Mouse (Mus musculus) midbrain, embryonic 16.5 days (tissue): ENCODE data around the gene Milr1. TPM values are rescaled to one million over a fixed set of nuclear protein-coding genes. Genes with fewer than 3 reads are reported as not detected.

Experiments used
- ATAC-seq: fragments of 200-750 bp; cut with Nextera tagmentation; 2 replicates; pipeline ENCODE4 v1.8.0; 2017; ENCODE audit warnings: moderate TSS enrichment
- H3K27ac ChIP-seq: fragments of 300-500 bp; sonication (generic); 2 replicates; pipeline ENCODE4 v1.5.1; 2014; ENCODE audit warnings: mild to moderate bottlenecking, low read length, mixed read lengths
- H3K27me3 ChIP-seq: fragments of 300-500 bp; sonication (generic); 2 replicates; pipeline ENCODE4 v1.6.1; 2014; ENCODE audit warnings: low read depth, low read length, mixed read lengths; ENCODE audit not compliant: control insufficient read depth, insufficient read depth
- H3K36me3 ChIP-seq: fragments of 300-500 bp; sonication (generic); 2 replicates; pipeline ENCODE4 v1.6.1; 2014; ENCODE audit warnings: mild to moderate bottlenecking, low read length, moderate library complexity, mixed read lengths; ENCODE audit not compliant: control insufficient read depth, insufficient read depth
- H3K4me1 ChIP-seq: fragments of 300-500 bp; sonication (generic); 2 replicates; pipeline ENCODE4 v1.6.1; 2014; ENCODE audit warnings: mild to moderate bottlenecking, low read length, mixed read lengths; ENCODE audit not compliant: control insufficient read depth, insufficient read depth
- H3K4me2 ChIP-seq: fragments of 300-500 bp; sonication (generic); 2 replicates; pipeline ENCODE4 v1.6.1; 2014; ENCODE audit warnings: mild to moderate bottlenecking, low read length, mixed read lengths
- H3K4me3 ChIP-seq: fragments of 300-500 bp; sonication (generic); 2 replicates; pipeline ENCODE4 v1.5.1; 2014; ENCODE audit warnings: low read depth, mild to moderate bottlenecking, low read length, moderate library complexity, mixed read lengths
- H3K9ac ChIP-seq: fragments of 300-500 bp; sonication (generic); 2 replicates; pipeline ENCODE4 v1.6.1; 2014; ENCODE audit warnings: low read depth, low read length, mixed read lengths
- H3K9me3 ChIP-seq: fragments of 300-500 bp; sonication (generic); replicated peaks from 2 replicates; pipeline ENCODE4 v1.6.1; 2014; ENCODE audit warnings: mild to moderate bottlenecking, low read length, mixed read lengths; ENCODE audit not compliant: control insufficient read depth, poor library complexity, severe bottlenecking
- WGBS: fragments of 180-500 bp; shearing (Covaris S2); extraction: QIAGEN DNeasy Blood & Tissue Kit; methylation state at CpG from one replicate; pipeline ENCODE4 v1.1.7; 2014; 5-methylcytosine and 5-hydroxymethylcytosine counted together
- polyA plus RNA-seq: library from polyadenylated mRNA; unstranded; fragments of >200 nt; fragmentation: Nextera tagmentation; extraction: Ambion mirVana; gene quantifications from 2 replicates; pipeline ENCODE4 v1.2.1, GENCODE M21; 2015

Milr1 gene
- 0.89 and 0.99 TPM in 2 replicates for polyA plus RNA-seq

GRCm38 (mm10) chr11:106751039-106752018 lies at the start of gene Milr1:
Milr1 (plus strand) TSS chr11:106751226.
- no peaks in the 10 kb centered on the region for H3K36me3 ChIP-seq
- ATAC-seq, result no peak
- WGBS, result 91% methylated on average over 17 of the region's 17 CpGs
- no peaks in the 10 kb centered on the region for H3K9me3 ChIP-seq
- H3K9ac ChIP-seq, result no peak within 1 kb of the TSS
- no peak within 1 kb of the TSS for H3K4me2 ChIP-seq
- no peaks in the 10 kb centered on the region for H3K27me3 ChIP-seq
- no peak within 1 kb of the TSS for H3K4me3 ChIP-seq
- no peaks in the 10 kb centered on the region for H3K4me1 ChIP-seq
- H3K27ac ChIP-seq, result no peak within 1 kb of the TSS

GRCm38 (mm10) chr11:106701589-106701988 lies 49.4 kb upstream of the Milr1 start:
- no peak overlapping the region for H3K4me2 ChIP-seq
- WGBS, result 70% methylated on average over 9 of the region's 9 CpGs
- no peak for ATAC-seq
- no peaks in the 10 kb centered on the region for H3K36me3 ChIP-seq
- H3K9me3 ChIP-seq, result no peaks in the 10 kb centered on the region
- H3K4me3 ChIP-seq, result no peak overlapping the region
- H3K27me3 ChIP-seq, result no peaks in the 10 kb centered on the region
- H3K4me1 ChIP-seq, result no peaks in the 10 kb centered on the region
- H3K27ac ChIP-seq, result no peak overlapping the region
- no peak overlapping the region for H3K9ac ChIP-seq

- WGBS, result 76% methylated on average over 3 of the region's 3 CpGs
- H3K4me3 ChIP-seq, result no peak overlapping the region
- no peaks in the 10 kb centered on the region for H3K4me1 ChIP-seq
- H3K9ac ChIP-seq, result no peak overlapping the region
- no peaks in the 10 kb centered on the region for H3K36me3 ChIP-seq
- no peak overlapping the region for H3K27ac ChIP-seq
- H3K9me3 ChIP-seq, result no peaks in the 10 kb centered on the region
- no peak overlapping the region for H3K4me2 ChIP-seq
- H3K27me3 ChIP-seq, result no peaks in the 10 kb centered on the region
- no peak for ATAC-seq
Measured at GRCm38 (mm10) chr11:106702584-106702983, 48.4 kb upstream of the Milr1 start.

- 94% methylated on average over 7 of the region's 7 CpGs for WGBS
- ATAC-seq, result no peak
Measured at GRCm38 (mm10) chr11:106703931-106704330, 47.1 kb upstream of the Milr1 start.

GRCm38 (mm10) chr11:106704399-106705111 lies 46.5 kb upstream of the Milr1 start:
- Histone ChIP-seq H3K4me3 (no peak overlapping the region), H3K36me3 (no peaks in the 10 kb centered on the region), H3K27me3 (no peaks in the 10 kb centered on the region), H3K4me2 (no peak overlapping the region), H3K9me3 (no peaks in the 10 kb centered on the region), H3K4me1 (peaks cover 2% of the 10 kb centered on the region; the same call in 1 of the 2 replicates), H3K9ac (no peak overlapping the region), H3K27ac (no peak overlapping the region)
- WGBS, result 83% methylated on average over 9 of the region's 9 CpGs
- no peak for ATAC-seq

More at GRCm38 (mm10) chr11:106703931-106704330, 47.1 kb upstream of the Milr1 start:
- Histone ChIP-seq H3K4me1 (no peaks in the 10 kb centered on the region), H3K9ac (no peak overlapping the region), H3K36me3 (no peaks in the 10 kb centered on the region), H3K27ac (no peak overlapping the region), H3K9me3 (no peaks in the 10 kb centered on the region), H3K27me3 (no peaks in the 10 kb centered on the region), H3K4me2 (no peak overlapping the region), H3K4me3 (no peak overlapping the region)

- 38% methylated on average over 4 of the region's 4 CpGs for WGBS
- Histone ChIP-seq H3K9ac (no peak overlapping the region), H3K27me3 (no peaks in the 10 kb centered on the region), H3K4me2 (no peak overlapping the region), H3K4me3 (no peak overlapping the region), H3K36me3 (no peaks in the 10 kb centered on the region), H3K4me1 (peaks cover 5% of the 10 kb centered on the region; the same call in 1 of the 2 replicates), H3K9me3 (no peaks in the 10 kb centered on the region), H3K27ac (no peak overlapping the region)
- no peak for ATAC-seq
Measured at GRCm38 (mm10) chr11:106706212-106706611, 44.8 kb upstream of the Milr1 start.

- no peak for ATAC-seq
- Histone ChIP-seq H3K4me3 (no peak overlapping the region), H3K9ac (no peak overlapping the region), H3K4me1 (peaks cover 5% of the 10 kb centered on the region; the same call in 1 of the 2 replicates), H3K27ac (no peak overlapping the region), H3K9me3 (no peaks in the 10 kb centered on the region), H3K4me2 (no peak overlapping the region), H3K36me3 (no peaks in the 10 kb centered on the region), H3K27me3 (no peaks in the 10 kb centered on the region)
- 83% methylated on average over 8 of the region's 8 CpGs for WGBS
Measured at GRCm38 (mm10) chr11:106707085-106707484, 43.9 kb upstream of the Milr1 start.

GRCm38 (mm10) chr11:106707866-106708265 lies 43.2 kb upstream of the Milr1 start:
- no peaks in the 10 kb centered on the region for H3K36me3 ChIP-seq
- WGBS, result 87% methylated on average over 3 of the region's 3 CpGs

More at GRCm38 (mm10) chr11:106707866-106708265, 43.2 kb upstream of the Milr1 start:
- no peaks in the 10 kb centered on the region for H3K27me3 ChIP-seq
- no peak overlapping the region for H3K9ac ChIP-seq
- no peak for ATAC-seq
- no peaks in the 10 kb centered on the region for H3K9me3 ChIP-seq
- H3K4me1 ChIP-seq, result peaks cover 5% of the 10 kb centered on the region; the same call in 1 of the 2 replicates
- no peak overlapping the region for H3K4me3 ChIP-seq
- no peak overlapping the region for H3K4me2 ChIP-seq
- no peak overlapping the region for H3K27ac ChIP-seq
